Mouse (Mus musculus) adrenal gland, postnatal 14 days (tissue): ENCODE measurements around the gene Rab14. TPM values are rescaled to one million over a fixed set of nuclear protein-coding genes. Genes with fewer than 3 reads are reported as not detected.
A peak's percentile ranks its signal among the peaks of the same experiment; 100 is the strongest.

Source experiments
- DNase-seq: peaks from one replicate; pipeline ENCODE4 v3.0.0; 2021; ENCODE audit warnings: mixed read lengths
- long read RNA-seq, 2 experiments: library from polyadenylated mRNA; stranded (forward); transcript quantifications; one replicate each; pipeline ENCODE4 v2.0.0; 2021
- total RNA-seq: library from RNA; stranded (reverse); gene quantifications from 2 replicates; pipeline ENCODE4 v1.2.3, GENCODE M21; 2021

Gene Rab14
- 184 and 199 TPM in 2 replicates for total RNA-seq
- long read RNA-seq, experiment 1, transcript Rab14-201 (8 exons, 3,081 nt): major isoform, 289 of 346 reads
- long read RNA-seq, experiment 1, partial matches to known transcripts: 18 of 346 reads
- long read RNA-seq, experiment 1, other reads (novel, unspliced or antisense): 38 of 346 reads
- long read RNA-seq, experiment 2, full-length matches to known transcripts: 221 of 260 reads
- long read RNA-seq, experiment 2, partial matches to known transcripts: 8 of 260 reads
- long read RNA-seq, experiment 2, other reads (novel, unspliced or antisense): 31 of 260 reads

- DNase-seq: peak; percentile 100
Measured at GRCm38 (mm10) chr2:35200898-35201668, at the start of gene Rab14. TSS of gene Rab14 (minus strand) at chr2:35201120.

GRCm38 (mm10) chr2:35247763-35248162, 46.8 kb upstream of the Rab14 start:
- DNase-seq: no peak

GRCm38 (mm10) chr2:35244241-35244640, 43.3 kb upstream of the Rab14 start:
- no peak for DNase-seq

GRCm38 (mm10) chr2:35235021-35235420, 34.1 kb upstream of the Rab14 start:
- DNase-seq: no peak

DNA sequence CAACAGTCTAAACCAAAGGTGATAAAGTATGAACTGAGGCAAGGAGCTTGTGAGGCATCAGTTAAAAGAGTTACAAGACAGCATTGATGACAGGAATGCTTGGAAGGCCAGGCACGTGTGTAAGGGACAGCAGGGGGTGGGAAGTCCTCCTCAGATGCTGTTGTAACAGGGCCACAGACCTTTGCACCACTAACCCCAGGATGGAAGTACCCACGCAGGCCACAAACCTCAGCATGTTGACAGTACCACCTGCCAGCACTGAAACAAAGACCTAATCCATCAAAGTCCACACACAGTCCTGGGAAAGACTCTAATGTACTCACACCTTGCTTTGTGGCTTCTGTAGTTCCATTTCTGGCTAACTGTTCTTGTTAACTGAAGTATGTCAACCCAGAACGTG, 33.0 kb upstream of the Rab14 start:
- no peak for DNase-seq

- no peak for DNase-seq
Measured at GRCm38 (mm10) chr2:35232595-35233445, 31.9 kb upstream of the Rab14 start.

GRCm38 (mm10) chr2:35231871-35232270, 31.0 kb upstream of the Rab14 start:
- peak; percentile 60 for DNase-seq

- DNase-seq: no peak
Measured at GRCm38 (mm10) chr2:35230215-35230614, 29.3 kb upstream of the Rab14 start.

DNA sequence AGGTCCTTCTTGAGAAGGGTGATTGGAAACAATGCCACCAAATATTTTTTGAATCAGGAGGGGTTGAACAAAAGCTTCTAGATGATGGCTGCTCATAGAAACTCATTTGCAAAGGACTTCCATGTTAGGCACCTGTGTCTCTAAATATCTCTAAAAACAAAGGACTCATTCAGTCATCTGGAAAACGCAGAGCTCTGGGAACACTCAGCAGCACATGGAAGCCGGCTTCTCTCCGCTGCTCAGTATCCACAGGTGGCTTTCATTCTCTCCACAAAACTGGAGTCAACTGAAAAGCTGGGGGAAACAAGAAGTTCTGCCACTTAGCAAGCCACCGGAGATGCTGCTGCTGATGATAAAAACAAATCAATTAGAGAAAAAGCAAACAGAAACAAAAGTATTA, 27.2 kb upstream of the Rab14 start:
- DNase-seq: no peak

GRCm38 (mm10) chr2:35224285-35224684, 23.4 kb upstream of the Rab14 start:
- DNase-seq: no peak

DNA sequence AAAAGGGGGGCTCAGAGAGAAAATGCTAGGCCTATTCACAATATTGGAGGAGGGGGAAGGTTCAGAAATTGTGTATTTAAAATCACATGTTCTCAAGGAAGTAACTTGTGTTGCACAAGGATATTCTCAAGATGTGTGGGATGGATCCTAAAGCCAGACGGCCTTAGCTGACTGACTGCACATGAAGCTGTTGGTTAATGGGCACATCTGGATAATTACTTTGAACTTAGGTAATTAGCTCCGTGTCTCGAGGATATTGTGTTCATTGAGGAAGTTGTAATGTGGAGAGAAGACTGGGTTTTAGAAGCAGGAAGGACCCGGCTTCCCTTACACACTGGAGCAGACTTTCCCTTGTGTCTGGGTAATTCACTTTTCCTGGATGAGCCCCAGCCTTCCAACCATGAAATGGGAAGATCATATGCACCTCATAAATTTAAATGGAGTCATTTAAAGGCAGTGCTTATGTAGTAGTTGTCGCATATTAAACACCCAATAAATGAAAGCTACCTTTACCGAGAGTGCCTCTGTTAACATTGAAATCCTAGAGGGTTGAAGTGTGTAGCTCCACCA, 22.0 kb upstream of the Rab14 start:
- no peak for DNase-seq

DNA sequence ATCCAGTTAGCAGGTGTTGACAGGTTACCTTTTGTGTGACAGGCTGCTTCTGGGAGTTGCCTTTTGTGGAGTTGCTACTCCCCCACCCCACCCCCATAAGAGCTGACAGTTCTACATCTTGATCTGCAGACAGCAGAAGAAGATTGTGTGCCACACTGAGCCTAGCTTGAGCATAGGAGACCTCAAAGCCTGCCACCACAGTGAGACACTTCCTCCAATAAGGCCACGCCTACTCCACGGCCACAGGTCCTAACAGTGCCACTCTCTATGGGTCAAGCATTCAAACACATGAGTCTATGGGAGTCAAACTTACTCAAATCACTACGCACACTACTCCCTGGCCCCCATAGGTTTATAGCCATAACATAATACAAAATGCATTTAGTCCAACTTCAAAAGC, 17.8 kb upstream of the Rab14 start:
- no peak for DNase-seq

- no peak for DNase-seq
Measured at GRCm38 (mm10) chr2:35216701-35217100, 15.8 kb upstream of the Rab14 start.

- no peak for DNase-seq
Measured at GRCm38 (mm10) chr2:35215363-35215762, 14.4 kb upstream of the Rab14 start.

- peak; percentile 89 for DNase-seq
Measured at GRCm38 (mm10) chr2:35214881-35215358, 14.0 kb upstream of the Rab14 start.

DNA sequence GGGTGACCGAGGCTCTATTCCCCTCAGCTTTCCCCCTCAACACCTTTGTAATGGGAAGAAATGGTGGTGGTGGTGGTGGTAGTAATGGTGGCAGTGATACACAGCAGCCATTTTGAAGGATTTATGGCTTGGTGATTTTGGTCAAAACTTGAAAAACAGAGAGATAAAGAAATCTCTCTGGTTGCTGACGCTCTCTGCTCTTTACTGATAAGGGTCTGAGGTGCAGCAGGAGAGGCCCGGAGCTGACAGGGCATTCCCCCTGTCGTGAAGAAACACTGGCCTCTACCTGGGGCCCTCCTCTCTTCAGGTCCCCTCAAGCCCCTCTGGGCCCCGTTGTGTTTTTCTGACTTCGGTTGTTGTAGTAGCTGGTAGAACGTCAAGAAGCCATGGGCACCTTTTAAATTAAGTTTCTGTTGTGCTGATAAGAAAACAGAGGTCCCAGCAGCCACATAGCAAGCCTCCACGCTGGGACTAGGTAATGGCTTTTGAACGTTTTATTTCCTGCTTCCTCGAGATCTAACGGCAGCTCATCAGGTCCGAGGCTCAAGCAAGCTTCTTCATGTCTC, 12.5 kb upstream of the Rab14 start:
- no peak for DNase-seq

- no peak for DNase-seq
Measured at GRCm38 (mm10) chr2:35211681-35212080, 10.8 kb upstream of the Rab14 start.

GRCm38 (mm10) chr2:35208931-35209665, 8.2 kb upstream of the Rab14 start:
- no peak for DNase-seq

- DNase-seq: peak; percentile 64
Measured at GRCm38 (mm10) chr2:35208054-35208453, 7.1 kb upstream of the Rab14 start.

GRCm38 (mm10) chr2:35206761-35207160, 5.8 kb upstream of the Rab14 start:
- DNase-seq: no peak

DNA sequence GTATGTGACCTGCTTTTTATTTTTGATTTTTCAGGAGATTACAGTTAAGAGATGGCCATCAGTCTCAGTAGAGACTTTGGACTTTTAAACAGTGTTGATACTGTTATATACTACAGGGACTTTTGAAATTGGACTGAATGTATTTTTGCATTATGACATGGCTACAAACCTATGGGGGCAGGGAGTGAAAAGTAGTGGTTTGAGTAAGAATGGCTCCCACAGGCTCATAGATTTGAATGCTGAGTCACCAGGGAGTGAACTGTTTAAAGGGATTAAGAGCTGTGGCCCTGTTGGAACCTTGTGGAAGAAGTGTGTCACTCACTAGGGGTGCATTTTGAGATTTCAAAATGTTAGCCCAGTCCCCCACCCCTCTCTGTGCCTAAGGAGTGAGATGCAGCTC, 2.8 kb upstream of the Rab14 start:
- DNase-seq: no peak
